Mouse (Mus musculus): ENCODE results near the gene Bdh1. TPM values are rescaled to one million over a fixed set of nuclear protein-coding genes. Genes with fewer than 3 reads are reported as not detected.

Gene Bdh1
- polyA plus RNA-seq, 1 experiment = 0.54 TPM

DNA sequence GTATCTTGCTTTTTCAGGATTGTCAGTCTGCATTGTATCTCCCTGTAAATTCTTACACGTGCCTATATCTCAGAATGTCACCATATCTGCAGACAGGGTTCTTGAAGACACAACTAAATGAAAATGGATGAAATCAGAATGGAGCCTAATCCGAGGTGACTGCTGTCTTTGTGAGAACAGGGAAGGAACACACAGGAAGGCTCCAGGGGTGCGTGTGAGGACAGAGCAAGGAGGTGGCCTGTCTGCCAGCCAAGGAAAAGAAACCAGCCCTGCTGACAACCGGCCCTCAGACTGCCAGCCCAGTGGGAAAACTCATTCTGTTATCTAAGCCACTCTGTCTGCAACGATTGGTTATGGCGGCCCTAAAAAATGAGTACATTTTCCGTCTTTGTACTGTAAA is 73.3 kb downstream of the Bdh1 start:
- H3K4me3 ChIP-seq (ENCODE audit: insufficient read depth, poor library complexity, severe bottlenecking) = no peak overlapping the region
- H3K27me3 ChIP-seq (ENCODE audit: control insufficient read depth, insufficient read depth, insufficient read length) = no peaks in the 10 kb centered on the region
- no peak overlapping the region for H3ac ChIP-seq (ENCODE audit: control insufficient read depth, insufficient read length, low read depth)
- no peaks in the 10 kb centered on the region for H3K79me2 ChIP-seq (ENCODE audit: control insufficient read depth, insufficient read depth)
- no peaks in the 10 kb centered on the region for H3K79me3 ChIP-seq (ENCODE audit: low read depth)
- no peaks in the 10 kb centered on the region for H3K36me3 ChIP-seq (ENCODE audit: control insufficient read depth, insufficient read depth)
- TF ChIP-seq USF1 (IDR thresholded peaks at IDR 0.05; ENCODE audit: low read depth) (no peak), CTCF (IDR thresholded peaks at IDR 0.05; ENCODE audit: control insufficient read depth, insufficient read depth, insufficient read length) (no peak), FOSL1 (IDR thresholded peaks at IDR 0.05; ENCODE audit: insufficient read depth, low read length, poor library complexity, severe bottlenecking) (no peak), MYOD1 (IDR thresholded peaks at IDR 0.05; ENCODE audit: control insufficient read depth, insufficient read length, low read depth) (no peak), MAX (IDR thresholded peaks at IDR 0.05) (no peak), CEBPB (IDR thresholded peaks at IDR 0.05; ENCODE audit: low read depth) (no peak), MYOG (IDR thresholded peaks at IDR 0.05; ENCODE audit: control insufficient read depth, extremely low read depth, insufficient read length) (no peak)

DNA sequence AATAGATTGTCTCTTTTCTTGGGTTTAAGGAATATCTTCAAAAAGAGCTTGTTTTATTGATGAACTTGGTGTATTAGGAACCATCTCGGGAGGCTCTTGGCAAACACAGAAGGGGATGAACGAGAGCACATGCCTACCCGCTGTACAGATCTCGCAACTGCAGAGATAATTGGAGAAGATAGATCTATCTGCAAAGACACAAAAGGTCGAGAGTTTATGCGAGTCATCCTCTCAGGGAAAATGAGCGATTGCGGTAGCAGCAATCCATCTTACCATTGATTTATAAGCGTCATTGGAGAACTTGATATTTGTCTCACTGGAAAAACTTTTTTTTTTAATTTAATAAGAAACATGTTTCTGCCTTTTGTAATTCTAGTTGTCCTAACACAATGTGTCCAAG is 73.7 kb downstream of the Bdh1 start:
- Histone ChIP-seq H3K36me3 (ENCODE audit: control insufficient read depth, insufficient read depth) (no peaks in the 10 kb centered on the region), H3ac (ENCODE audit: control insufficient read depth, insufficient read length, low read depth) (no peak overlapping the region), H3K27me3 (ENCODE audit: control insufficient read depth, insufficient read depth, insufficient read length) (no peaks in the 10 kb centered on the region), H3K4me3 (ENCODE audit: insufficient read depth, poor library complexity, severe bottlenecking) (no peak overlapping the region), H3K79me3 (ENCODE audit: low read depth) (no peaks in the 10 kb centered on the region), H3K79me2 (ENCODE audit: control insufficient read depth, insufficient read depth) (no peaks in the 10 kb centered on the region)
- TF ChIP-seq USF1 (IDR thresholded peaks at IDR 0.05; ENCODE audit: low read depth) (no peak), CEBPB (IDR thresholded peaks at IDR 0.05; ENCODE audit: low read depth) (no peak), MYOD1 (IDR thresholded peaks at IDR 0.05; ENCODE audit: control insufficient read depth, insufficient read length, low read depth) (no peak), MYOG (IDR thresholded peaks at IDR 0.05; ENCODE audit: control insufficient read depth, extremely low read depth, insufficient read length) (no peak), FOSL1 (IDR thresholded peaks at IDR 0.05; ENCODE audit: insufficient read depth, low read length, poor library complexity, severe bottlenecking) (no peak), MAX (IDR thresholded peaks at IDR 0.05) (no peak)

DNA sequence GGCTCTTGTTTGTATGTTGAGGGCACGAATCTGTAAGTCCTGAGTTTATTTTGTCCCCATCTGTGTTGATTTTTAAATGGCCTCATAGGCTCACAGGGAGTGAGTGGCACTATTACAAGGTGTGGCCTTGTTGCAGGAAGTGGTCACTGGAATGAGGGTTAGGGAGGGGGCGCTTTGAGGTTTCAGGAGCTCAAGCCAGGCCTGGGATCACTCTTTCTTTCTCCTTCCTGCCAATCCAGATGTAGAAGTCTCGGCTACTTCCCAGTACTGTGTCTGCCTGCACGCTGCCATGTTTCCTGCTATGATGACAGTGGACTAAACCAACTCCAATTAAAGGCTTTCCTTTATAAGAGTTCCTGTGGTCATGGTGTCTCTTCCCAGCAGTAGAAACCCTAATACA is 76.3 kb downstream of the Bdh1 start:
- H3K36me3 ChIP-seq (ENCODE audit: control insufficient read depth, insufficient read depth) = no peaks in the 10 kb centered on the region
- H3K4me3 ChIP-seq (ENCODE audit: insufficient read depth, poor library complexity, severe bottlenecking) = no peak overlapping the region
- no peaks in the 10 kb centered on the region for H3K79me3 ChIP-seq (ENCODE audit: low read depth)
- no peaks in the 10 kb centered on the region for H3K79me2 ChIP-seq (ENCODE audit: control insufficient read depth, insufficient read depth)
- TF ChIP-seq FOSL1 (IDR thresholded peaks at IDR 0.05; ENCODE audit: insufficient read depth, low read length, poor library complexity, severe bottlenecking) (no peak), MAX (IDR thresholded peaks at IDR 0.05) (no peak), MYOG (IDR thresholded peaks at IDR 0.05; ENCODE audit: control insufficient read depth, extremely low read depth, insufficient read length) (no peak)
- no peak overlapping the region for H3ac ChIP-seq (ENCODE audit: control insufficient read depth, insufficient read length, low read depth)
- H3K27me3 ChIP-seq (ENCODE audit: control insufficient read depth, insufficient read depth, insufficient read length) = no peaks in the 10 kb centered on the region

DNA sequence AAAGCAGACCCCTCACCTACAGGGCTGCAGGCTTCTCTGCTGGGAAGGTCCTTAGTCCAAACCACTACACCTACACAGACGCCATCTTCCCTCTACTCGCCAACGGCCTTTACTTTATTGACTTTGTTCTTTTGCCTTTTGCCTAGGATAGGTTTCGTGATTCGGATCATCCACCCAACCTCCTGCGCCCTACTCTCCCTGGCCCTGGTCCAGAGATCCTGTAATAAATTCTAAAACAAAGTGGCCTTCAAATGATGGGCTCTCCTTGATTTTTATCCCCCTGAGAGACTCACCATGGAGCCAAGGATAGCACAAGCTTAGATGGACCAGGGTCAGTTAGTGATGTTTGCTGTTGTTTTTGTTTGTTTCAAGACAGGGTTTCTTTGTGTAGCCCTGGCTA is 76.9 kb downstream of the Bdh1 start:
- Histone ChIP-seq H3ac (ENCODE audit: control insufficient read depth, insufficient read length, low read depth) (no peak overlapping the region), H3K4me3 (ENCODE audit: insufficient read depth, poor library complexity, severe bottlenecking) (no peak overlapping the region), H3K79me3 (ENCODE audit: low read depth) (no peaks in the 10 kb centered on the region), H3K27me3 (ENCODE audit: control insufficient read depth, insufficient read depth, insufficient read length) (no peaks in the 10 kb centered on the region), H3K36me3 (ENCODE audit: control insufficient read depth, insufficient read depth) (no peaks in the 10 kb centered on the region), H3K79me2 (ENCODE audit: control insufficient read depth, insufficient read depth) (no peaks in the 10 kb centered on the region)
- TF ChIP-seq FOSL1 (IDR thresholded peaks at IDR 0.05; ENCODE audit: insufficient read depth, low read length, poor library complexity, severe bottlenecking) (no peak), CEBPB (IDR thresholded peaks at IDR 0.05; ENCODE audit: low read depth) (no peak), MYOD1 (IDR thresholded peaks at IDR 0.05; ENCODE audit: control insufficient read depth, insufficient read length, low read depth) (no peak), USF1 (IDR thresholded peaks at IDR 0.05; ENCODE audit: low read depth) (no peak), MYOG (IDR thresholded peaks at IDR 0.05; ENCODE audit: control insufficient read depth, extremely low read depth, insufficient read length) (no peak), MAX (IDR thresholded peaks at IDR 0.05) (no peak), CTCF (IDR thresholded peaks at IDR 0.05; ENCODE audit: control insufficient read depth, insufficient read depth, insufficient read length) (no peak)

DNA sequence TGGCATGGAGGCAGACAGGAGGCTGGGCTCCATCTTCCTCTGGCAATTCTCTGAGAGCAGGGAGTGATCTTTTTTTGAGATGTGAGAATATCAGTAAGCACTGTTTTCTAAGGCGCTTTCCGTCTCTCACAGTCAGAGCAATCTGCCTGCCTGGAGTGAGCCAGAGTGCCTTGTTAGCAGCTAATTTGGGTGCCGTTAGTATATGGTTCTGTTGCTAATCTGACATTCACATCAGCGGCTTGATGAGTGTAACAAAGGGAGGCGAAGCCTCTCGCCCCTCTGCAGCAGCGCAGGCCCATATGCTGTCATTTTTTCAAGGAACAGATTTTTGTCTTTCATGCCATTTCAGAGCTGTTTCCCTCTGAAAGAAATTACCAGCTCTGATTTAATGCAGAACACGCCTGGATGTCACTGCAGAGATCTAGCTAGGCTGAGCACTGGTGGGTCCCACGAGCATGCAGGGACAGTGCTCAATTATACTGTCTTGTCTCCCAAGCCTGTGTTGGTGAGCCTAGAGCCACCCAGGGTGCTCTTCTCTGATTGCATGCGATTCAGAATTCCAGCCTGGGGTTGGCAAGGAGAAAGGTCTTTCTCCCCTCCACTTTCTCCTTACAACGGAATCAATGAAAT is 77.7 kb downstream of the Bdh1 start:
- Histone ChIP-seq H3K79me2 (ENCODE audit: control insufficient read depth, insufficient read depth) (no peaks in the 10 kb centered on the region), H3ac (ENCODE audit: control insufficient read depth, insufficient read length, low read depth) (no peak overlapping the region), H3K36me3 (ENCODE audit: control insufficient read depth, insufficient read depth) (no peaks in the 10 kb centered on the region), H3K27me3 (ENCODE audit: control insufficient read depth, insufficient read depth, insufficient read length) (no peaks in the 10 kb centered on the region), H3K4me3 (ENCODE audit: insufficient read depth, poor library complexity, severe bottlenecking) (no peak overlapping the region), H3K79me3 (ENCODE audit: low read depth) (no peaks in the 10 kb centered on the region)
- TF ChIP-seq USF1 (IDR thresholded peaks at IDR 0.05; ENCODE audit: low read depth) = no peak
- TF ChIP-seq MYOD1 (IDR thresholded peaks at IDR 0.05; ENCODE audit: control insufficient read depth, insufficient read length, low read depth) = no peak
- TF ChIP-seq MAX (IDR thresholded peaks at IDR 0.05) = no peak
- no peak for TF ChIP-seq CTCF (IDR thresholded peaks at IDR 0.05; ENCODE audit: control insufficient read depth, insufficient read depth, insufficient read length)
- no peak for TF ChIP-seq CEBPB (IDR thresholded peaks at IDR 0.05; ENCODE audit: low read depth)
- TF ChIP-seq MYOG (IDR thresholded peaks at IDR 0.05; ENCODE audit: control insufficient read depth, extremely low read depth, insufficient read length) = no peak
- TF ChIP-seq FOSL1 (IDR thresholded peaks at IDR 0.05; ENCODE audit: insufficient read depth, low read length, poor library complexity, severe bottlenecking) = no peak

DNA sequence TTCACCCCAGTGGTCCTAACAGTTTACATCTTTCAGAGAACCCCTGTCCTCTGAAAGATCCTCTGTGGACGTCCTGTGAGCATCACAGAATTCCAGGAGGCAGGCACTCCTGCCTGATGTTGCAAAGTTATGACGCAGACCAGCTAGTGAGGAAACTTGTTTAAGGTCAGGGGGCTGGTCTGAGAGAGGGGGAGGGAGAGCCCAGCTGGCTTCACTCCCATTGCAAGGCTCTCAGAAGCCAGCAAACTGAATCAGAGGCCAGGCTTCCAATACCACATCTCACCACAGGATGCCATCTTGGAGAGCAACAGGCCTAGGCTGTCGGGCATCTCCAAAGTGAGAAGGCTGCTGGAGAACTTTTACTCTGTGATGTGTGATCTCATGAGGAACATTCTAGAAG is 78.5 kb downstream of the Bdh1 start:
- no peaks in the 10 kb centered on the region for H3K36me3 ChIP-seq (ENCODE audit: control insufficient read depth, insufficient read depth)
- no peaks in the 10 kb centered on the region for H3K79me2 ChIP-seq (ENCODE audit: control insufficient read depth, insufficient read depth)
- H3ac ChIP-seq (ENCODE audit: control insufficient read depth, insufficient read length, low read depth) = no peak overlapping the region
- no peaks in the 10 kb centered on the region for H3K27me3 ChIP-seq (ENCODE audit: control insufficient read depth, insufficient read depth, insufficient read length)
- TF ChIP-seq USF1 (IDR thresholded peaks at IDR 0.05; ENCODE audit: low read depth) = no peak
- no peak for TF ChIP-seq MYOG (IDR thresholded peaks at IDR 0.05; ENCODE audit: control insufficient read depth, extremely low read depth, insufficient read length)
- no peaks in the 10 kb centered on the region for H3K79me3 ChIP-seq (ENCODE audit: low read depth)
- no peak overlapping the region for H3K4me3 ChIP-seq (ENCODE audit: insufficient read depth, poor library complexity, severe bottlenecking)

Measured in C2C12 (cell line).